ENCODE assay signal across 24 mouse cellular contexts in the genomic region with DNA sequence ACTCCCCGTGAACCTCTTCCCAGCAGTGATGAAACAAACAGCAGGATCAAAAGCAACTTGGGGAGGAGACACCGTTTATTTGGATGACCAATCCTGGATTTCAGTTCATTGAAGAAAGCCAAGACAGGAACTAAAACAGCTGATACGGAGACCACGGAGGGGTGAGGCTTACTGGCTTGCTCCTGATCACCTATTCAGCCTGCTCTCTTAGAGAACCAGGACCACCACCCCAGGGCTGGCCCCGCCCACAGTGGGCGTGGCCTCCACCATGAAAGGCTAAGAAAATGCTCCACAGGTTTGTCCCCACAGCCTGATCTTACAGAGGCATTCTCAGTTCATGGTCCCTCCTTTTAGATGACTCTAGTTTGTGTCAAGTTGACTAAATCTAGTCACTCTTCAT. TPM values are rescaled to one million over a fixed set of nuclear protein-coding genes. Genes with fewer than 3 reads are reported as not detected.
DNase-seq lines count a peak whose midpoint lies in the region; ATAC-seq and TF ChIP-seq lines count a peak whose summit lies in the region.
"Had no signal": no experiment of that assay in that cellular context is flagged by ENCODE, and none has a peak within 500 bp of the region (broad histone marks: within the 10 kb centered on the region; RNA-seq: fewer than 3 reads in every experiment).

No protein-coding gene starts in this region.

- ATAC-seq in hindbrain, embryonic 11.5 days (ENCODE audit: low FRiP score), result no peak
- ATAC-seq in midbrain, embryonic 14.5 days (ENCODE audit: low FRiP score, low TSS enrichment), result no peak
- ATAC-seq in midbrain, embryonic 16.5 days, result no peak
- ATAC-seq in midbrain, postnatal 0 days (ENCODE audit: low FRiP score), result no peak
- ATAC-seq: forebrain, embryonic 14.5 days; intestine, postnatal 0 days; midbrain, embryonic 15.5 days had no signal

- WGBS in cerebellum, adult 2 months, result 35% methylated on average over 6 of the region's 6 CpGs
- WGBS in hindbrain, embryonic 11.5 days, result 25% methylated on average over 6 of the region's 6 CpGs
- WGBS in hindbrain, embryonic 10.5 days, result 32% methylated on average over 6 of the region's 6 CpGs
- 28% methylated on average over 6 of the region's 6 CpGs for WGBS in midbrain, embryonic 14.5 days
- 27% methylated on average over 6 of the region's 6 CpGs for WGBS in midbrain, embryonic 16.5 days
- WGBS in midbrain, postnatal 0 days, result 38% methylated on average over 6 of the region's 6 CpGs

- peaks cover 19% of the 10 kb centered on the region for H3K36me3 ChIP-seq in hindbrain, embryonic 11.5 days (ENCODE audit: control insufficient read depth, insufficient read depth, low read length)
- peaks cover 74% of the 10 kb centered on the region for H3K36me3 ChIP-seq in hindbrain, embryonic 10.5 days
- peaks cover 74% of the 10 kb centered on the region for H3K36me3 ChIP-seq in midbrain, embryonic 14.5 days (ENCODE audit: control insufficient read depth, insufficient read depth, low read length)
- H3K36me3 ChIP-seq in midbrain, embryonic 16.5 days (ENCODE audit: control insufficient read depth, insufficient read depth, low read length), result peaks cover 44% of the 10 kb centered on the region
- H3K36me3 ChIP-seq in ES-E14 (ENCODE audit: control insufficient read depth, insufficient read depth, low read length, poor library complexity, severe bottlenecking), result peaks cover 28% of the 10 kb centered on the region
- H3K36me3 ChIP-seq in midbrain, postnatal 0 days (ENCODE audit: insufficient read depth, low read length), result peaks cover 54% of the 10 kb centered on the region

- H3K4me2 ChIP-seq in hindbrain, embryonic 11.5 days (replicated peaks; ENCODE audit: low read depth, low read length), result no peak overlapping the region
- H3K4me2 ChIP-seq in midbrain, embryonic 14.5 days (ENCODE audit: low read length), result no peak overlapping the region
- H3K4me2 ChIP-seq in midbrain, embryonic 16.5 days (ENCODE audit: low read length), result no peak overlapping the region
- no peak overlapping the region for H3K4me2 ChIP-seq in midbrain, postnatal 0 days (ENCODE audit: low read depth, low read length, poor library complexity, severe bottlenecking)
- H3K4me2 ChIP-seq: hindbrain, embryonic 12.5 days; midbrain, embryonic 15.5 days had no signal

- no peak overlapping the region for H3K9ac ChIP-seq in hindbrain, embryonic 11.5 days (ENCODE audit: low read depth, low read length)
- no peak overlapping the region for H3K9ac ChIP-seq in midbrain, embryonic 14.5 days (replicated peaks; ENCODE audit: low read length)
- H3K9ac ChIP-seq in midbrain, embryonic 16.5 days (ENCODE audit: low read depth, low read length), result no peak overlapping the region
- no peak overlapping the region for H3K9ac ChIP-seq in ES-E14 (ENCODE audit: insufficient read depth, low read depth, low read length, poor library complexity, severe bottlenecking)
- no peak overlapping the region for H3K9ac ChIP-seq in midbrain, postnatal 0 days (replicated peaks; ENCODE audit: low read length, poor library complexity, severe bottlenecking)
- H3K9ac ChIP-seq: hindbrain, embryonic 12.5 days; midbrain, embryonic 15.5 days had no signal

- 0 out of 2 replicates have a peak, but pooled peaks cover 2% of the 10 kb centered on the region for H3K4me1 ChIP-seq in cerebellum, adult 2 months (ENCODE audit: control insufficient read depth, insufficient read depth, low read length)
- H3K4me1 ChIP-seq in hindbrain, embryonic 11.5 days (replicated peaks; ENCODE audit: control insufficient read depth, insufficient read depth, low read length), result peaks cover 7% of the 10 kb centered on the region
- peaks cover 17% of the 10 kb centered on the region for H3K4me1 ChIP-seq in hindbrain, embryonic 10.5 days (replicated peaks)
- H3K4me1 ChIP-seq in midbrain, embryonic 14.5 days (ENCODE audit: control insufficient read depth, insufficient read depth, low read length), result peaks cover 4% of the 10 kb centered on the region; the same call in 1 of the 2 replicates
- H3K4me1 ChIP-seq in midbrain, embryonic 16.5 days (ENCODE audit: control insufficient read depth, insufficient read depth, low read length), result peaks cover 7% of the 10 kb centered on the region
- peaks cover 7 to 34% of the 10 kb centered on the region in 2 experiments for H3K4me1 ChIP-seq in ES-E14 (ENCODE audit: control insufficient read depth in 2 of 2, insufficient read depth in 2 of 2, low read length in 2 of 2, poor library complexity in 1 of 2)
- no peaks in the 10 kb centered on the region for H3K4me1 ChIP-seq in midbrain, postnatal 0 days (ENCODE audit: insufficient read depth, low read length)

- no peaks in the 10 kb centered on the region for H3K27me3 ChIP-seq in cerebellum, adult 2 months (ENCODE audit: control insufficient read depth, insufficient read depth, low read length)
- no peaks in the 10 kb centered on the region for H3K27me3 ChIP-seq in hindbrain, embryonic 11.5 days (ENCODE audit: control insufficient read depth, insufficient read depth, low read length)
- no peaks in the 10 kb centered on the region for H3K27me3 ChIP-seq in hindbrain, embryonic 10.5 days (ENCODE audit: insufficient read depth, poor library complexity, severe bottlenecking)
- H3K27me3 ChIP-seq in midbrain, embryonic 14.5 days (ENCODE audit: control insufficient read depth, insufficient read depth, low read length), result no peaks in the 10 kb centered on the region
- H3K27me3 ChIP-seq in midbrain, embryonic 16.5 days (ENCODE audit: control insufficient read depth, insufficient read depth, low read depth, low read length), result no peaks in the 10 kb centered on the region
- no peaks in the 10 kb centered on the region for H3K27me3 ChIP-seq in midbrain, postnatal 0 days (ENCODE audit: insufficient read depth, low read length)
- H3K27me3 ChIP-seq: hindbrain, embryonic 12.5 days; midbrain, embryonic 15.5 days had no signal

- no peak for TF ChIP-seq POLR2A in cerebellum, adult 2 months (IDR thresholded peaks at IDR 0.05; ENCODE audit: borderline replicate concordance, insufficient read depth, low read length)

- H3K4me3 ChIP-seq in cerebellum, adult 2 months (replicated peaks; ENCODE audit: insufficient read depth, low read depth, low read length), result no peak overlapping the region
- no peak overlapping the region for H3K4me3 ChIP-seq in hindbrain, embryonic 11.5 days (ENCODE audit: low read depth, low read length)
- H3K4me3 ChIP-seq in hindbrain, embryonic 10.5 days, result no peak overlapping the region
- H3K4me3 ChIP-seq in midbrain, embryonic 14.5 days (replicated peaks; ENCODE audit: low read depth, low read length), result no peak overlapping the region
- H3K4me3 ChIP-seq in midbrain, embryonic 16.5 days (ENCODE audit: low read depth, low read length), result no peak overlapping the region
- H3K4me3 ChIP-seq in ES-E14 (ENCODE audit: insufficient read depth in 1 of 2, low read depth in 1 of 2, low read length in 2 of 2, poor library complexity in 1 of 2, severe bottlenecking in 1 of 2), result no peak overlapping the region
- no peak overlapping the region for H3K4me3 ChIP-seq in midbrain, postnatal 0 days (ENCODE audit: low read depth, low read length)
- H3K4me3 ChIP-seq: gastrocnemius, adult 2 months; hindbrain, embryonic 12.5 days; limb, embryonic 10.5 days; megakaryocyte, embryonic 14.5 days; midbrain, embryonic 15.5 days had no signal

- TF ChIP-seq CTCF in cerebellum, adult 2 months (IDR thresholded peaks at IDR 0.05; ENCODE audit: borderline replicate concordance, insufficient read depth, low read depth, low read length), result no peak
- TF ChIP-seq CTCF in midbrain, postnatal 0 days (IDR thresholded peaks at IDR 0.05), result no peak

- peak; percentile 7 for DNase-seq in cerebellum, adult 9-11 months
- DNase-seq in cerebellum, adult 2 months, result no peak
- DNase-seq in hindbrain, embryonic 11.5 days (ENCODE audit: low spot score), result peak; percentile 36
- DNase-seq in hindbrain, embryonic 10.5 days (ENCODE audit: low spot score), result no peak
- DNase-seq in midbrain, embryonic 14.5 days, result peak; percentile 20
- peak; percentile 78 for DNase-seq in ES-E14 (ENCODE audit: low read depth, low spot score)
- DNase-seq in midbrain, postnatal 0 days (ENCODE audit: low spot score), result no peak
- DNase-seq: adrenal gland, postnatal 10 days; cerebellum, adult 8-10 months; gastrocnemius, adult 2 months; heart, postnatal 10 days; liver; right cerebral cortex, postnatal 14 days; thymus, adult 18-20 months; thymus, postnatal 36 days had no signal

- no peak overlapping the region for H3K27ac ChIP-seq in cerebellum, adult 2 months (ENCODE audit: insufficient read depth, low read length)
- no peak overlapping the region for H3K27ac ChIP-seq in hindbrain, embryonic 11.5 days (ENCODE audit: low read depth, low read length)
- no peak overlapping the region for H3K27ac ChIP-seq in hindbrain, embryonic 10.5 days
- H3K27ac ChIP-seq in midbrain, embryonic 14.5 days (replicated peaks; ENCODE audit: low read depth, low read length), result no peak overlapping the region
- H3K27ac ChIP-seq in midbrain, embryonic 16.5 days (ENCODE audit: low read length), result no peak overlapping the region
- H3K27ac ChIP-seq in ES-E14 (ENCODE audit: insufficient read depth, low read depth, low read length, poor library complexity, severe bottlenecking), result no peak overlapping the region
- H3K27ac ChIP-seq in midbrain, postnatal 0 days (ENCODE audit: low read depth, low read length), result no peak overlapping the region
- H3K27ac ChIP-seq: gastrocnemius, adult 2 months; hindbrain, embryonic 12.5 days; kidney, postnatal 0 days; limb, embryonic 10.5 days; midbrain, embryonic 15.5 days had no signal

- no peaks in the 10 kb centered on the region for H3K9me3 ChIP-seq in hindbrain, embryonic 11.5 days (ENCODE audit: control insufficient read depth, low read length)
- H3K9me3 ChIP-seq in hindbrain, embryonic 10.5 days, result no peaks in the 10 kb centered on the region
- no peaks in the 10 kb centered on the region for H3K9me3 ChIP-seq in midbrain, embryonic 14.5 days (ENCODE audit: control insufficient read depth, low read length)
- no peaks in the 10 kb centered on the region for H3K9me3 ChIP-seq in midbrain, embryonic 16.5 days (replicated peaks; ENCODE audit: control insufficient read depth, low read length, poor library complexity, severe bottlenecking)
- no peaks in the 10 kb centered on the region for H3K9me3 ChIP-seq in ES-E14 (ENCODE audit: control insufficient read depth, insufficient read depth, low read depth, low read length)
- H3K9me3 ChIP-seq in midbrain, postnatal 0 days (ENCODE audit: low read length), result no peaks in the 10 kb centered on the region
- H3K9me3 ChIP-seq: hindbrain, embryonic 12.5 days; limb, embryonic 10.5 days; megakaryocyte, embryonic 14.5 days; midbrain, embryonic 15.5 days had no signal

- in situ Hi-C loops in ES-E14 (cut with MboI; ENCODE audit: low sequenced_read_pairs in 2 of 2, unreplicated experiment in 2 of 2), result no loop called here

RNA-seq across cellular contexts. Expression of a gene that starts 6.0 kb away (rescaled TPM):
- polyA plus RNA-seq in cerebellum, adult 2 months (2012; rRNA removed), result 14.8 and 15.6 TPM in 2 replicates
- polyA plus RNA-seq in hindbrain, embryonic 11.5 days (2014; fragmentation: Nextera tagmentation; extraction: Ambion mirVana), result 62.5 and 70.0 TPM in 2 replicates
- polyA plus RNA-seq in hindbrain, embryonic 10.5 days (2016; fragmentation: Nextera tagmentation; extraction: Ambion mirVana), result 67.0 and 74.3 TPM in 2 replicates
- polyA plus RNA-seq in midbrain, embryonic 14.5 days (2014; fragmentation: Nextera tagmentation; extraction: Ambion mirVana), result 76.8 and 79.8 TPM in 2 replicates
- polyA plus RNA-seq in midbrain, embryonic 16.5 days (2015; fragmentation: Nextera tagmentation; extraction: Ambion mirVana), result 87.2 and 87.8 TPM in 2 replicates
- 38.7 and 42.2 TPM in 2 replicates for total RNA-seq in ES-E14 (2012; rRNA removed)
- total RNA-seq in midbrain, postnatal 0 days (2014; rRNA removed), result 44.9 and 67.3 TPM in 2 replicates
- polyA plus RNA-seq in midbrain, postnatal 0 days (2015; fragmentation: Nextera tagmentation; extraction: Ambion mirVana), result 99.2 and 100 TPM in 2 replicates

RNA-seq across cellular contexts. Expression of a gene that starts 39.9 kb away (rescaled TPM):
- polyA plus RNA-seq in cerebellum, adult 2 months (2012; rRNA removed), result 0.26 and 0.62 TPM in 2 replicates
- polyA plus RNA-seq in hindbrain, embryonic 11.5 days (2014; fragmentation: Nextera tagmentation; extraction: Ambion mirVana), result 0.36 and 0.54 TPM in 2 replicates
- 0.24 and 0.43 TPM in 2 replicates for polyA plus RNA-seq in hindbrain, embryonic 10.5 days (2016; fragmentation: Nextera tagmentation; extraction: Ambion mirVana)
- polyA plus RNA-seq in midbrain, embryonic 14.5 days (2014; fragmentation: Nextera tagmentation; extraction: Ambion mirVana), result 0.23 and 0.63 TPM in 2 replicates
- polyA plus RNA-seq in midbrain, embryonic 16.5 days (2015; fragmentation: Nextera tagmentation; extraction: Ambion mirVana), result 0.24 and 0.46 TPM in 2 replicates
- not detected in 2 replicates for total RNA-seq in ES-E14 (2012; rRNA removed)
- not detected in 2 replicates for total RNA-seq in midbrain, postnatal 0 days (2014; rRNA removed)
- 0.33 and 0.44 TPM in 2 replicates for polyA plus RNA-seq in midbrain, postnatal 0 days (2015; fragmentation: Nextera tagmentation; extraction: Ambion mirVana)
- total RNA-seq: gastrocnemius, adult 2 months; heart, postnatal 10 days had no signal
- polyA plus RNA-seq: G1E; hindbrain, embryonic 12.5 days; limb, embryonic 10.5 days had no signal

RNA-seq across cellular contexts. Expression of a gene that starts 40.0 kb away (rescaled TPM):
- polyA plus RNA-seq in cerebellum, adult 2 months (2012; rRNA removed), result 676 and 703 TPM in 2 replicates
- 620 and 621 TPM in 2 replicates for polyA plus RNA-seq in hindbrain, embryonic 11.5 days (2014; fragmentation: Nextera tagmentation; extraction: Ambion mirVana)
- polyA plus RNA-seq in hindbrain, embryonic 10.5 days (2016; fragmentation: Nextera tagmentation; extraction: Ambion mirVana), result 609 and 683 TPM in 2 replicates
- 573 and 587 TPM in 2 replicates for polyA plus RNA-seq in midbrain, embryonic 14.5 days (2014; fragmentation: Nextera tagmentation; extraction: Ambion mirVana)
- polyA plus RNA-seq in midbrain, embryonic 16.5 days (2015; fragmentation: Nextera tagmentation; extraction: Ambion mirVana), result 565 and 600 TPM in 2 replicates
- 181 and 223 TPM in 2 replicates for total RNA-seq in ES-E14 (2012; rRNA removed)
- total RNA-seq in midbrain, postnatal 0 days (2014; rRNA removed), result 158 and 172 TPM in 2 replicates
- 656 and 707 TPM in 2 replicates for polyA plus RNA-seq in midbrain, postnatal 0 days (2015; fragmentation: Nextera tagmentation; extraction: Ambion mirVana)

Comparison
In these comparisons a context has a peak if more than half of its experiments do, and no peak if none do; other contexts are left out.
1. DNase-seq: peak in cerebellum, adult 9-11 months (single experiment), hindbrain, embryonic 11.5 days (single experiment), midbrain, embryonic 14.5 days (single experiment) and ES-E14 (single experiment); none in cerebellum, adult 2 months (0 of 2), hindbrain, embryonic 10.5 days (single experiment) and midbrain, postnatal 0 days (single experiment).